Mouse (Mus musculus) ZHBTc4 (cell line): ENCODE results near the gene Otud7b.
A peak's percentile ranks its signal among the peaks of the same experiment; 100 is the strongest.
"Not testable (repeated sequence)": the region's sequence is repeated elsewhere in the genome, so short reads cannot be mapped to it uniquely, and the experiment has no call there.

Experiments
- DNase-seq: peaks from one replicate; pipeline ENCODE4 v3.0.0-alpha.2; 2011; ENCODE audit warnings: low read depth, low spot score

Otud7b gene

DNA sequence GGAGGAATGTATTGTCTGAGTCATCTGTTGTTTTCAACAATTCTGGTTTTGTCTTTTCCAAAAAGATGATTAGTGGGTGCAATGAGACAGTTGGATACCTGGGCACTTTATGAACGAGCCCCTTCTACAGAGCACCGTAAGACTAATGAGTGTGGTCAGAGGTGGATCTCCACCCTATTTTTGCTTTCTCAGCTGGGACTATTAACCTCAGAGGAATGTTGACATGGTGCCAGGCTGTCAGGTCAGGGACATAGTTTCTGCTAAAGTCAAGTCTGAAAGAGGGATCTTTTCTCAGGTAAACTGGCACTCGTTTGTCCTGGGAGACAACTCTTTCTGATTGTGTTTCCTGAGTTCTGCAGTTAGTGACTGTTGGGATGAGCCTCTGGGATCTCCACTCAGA lies 30.7 kb downstream of the Otud7b start:
- DNase-seq: no peak

DNA sequence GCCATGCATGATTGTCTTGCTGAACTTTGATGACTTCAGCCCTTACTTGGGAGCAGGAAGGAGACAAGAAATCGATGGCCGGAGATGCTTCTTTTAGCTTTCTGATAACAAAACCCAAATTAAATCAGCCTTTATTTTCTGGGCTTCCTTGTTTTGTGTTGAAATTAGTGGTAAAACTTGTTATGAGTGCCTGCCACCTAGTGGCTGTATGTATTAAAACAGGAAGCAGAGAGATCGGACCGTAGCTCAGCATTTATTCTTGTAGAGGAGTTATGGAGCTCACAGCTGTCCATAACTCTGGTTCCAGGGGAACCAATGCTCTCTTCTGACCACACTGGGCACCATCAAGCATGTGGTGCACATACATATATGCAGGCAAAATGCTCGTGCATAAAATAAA lies 43.6 kb downstream of the Otud7b start:
- peak; percentile 64 for DNase-seq

DNA sequence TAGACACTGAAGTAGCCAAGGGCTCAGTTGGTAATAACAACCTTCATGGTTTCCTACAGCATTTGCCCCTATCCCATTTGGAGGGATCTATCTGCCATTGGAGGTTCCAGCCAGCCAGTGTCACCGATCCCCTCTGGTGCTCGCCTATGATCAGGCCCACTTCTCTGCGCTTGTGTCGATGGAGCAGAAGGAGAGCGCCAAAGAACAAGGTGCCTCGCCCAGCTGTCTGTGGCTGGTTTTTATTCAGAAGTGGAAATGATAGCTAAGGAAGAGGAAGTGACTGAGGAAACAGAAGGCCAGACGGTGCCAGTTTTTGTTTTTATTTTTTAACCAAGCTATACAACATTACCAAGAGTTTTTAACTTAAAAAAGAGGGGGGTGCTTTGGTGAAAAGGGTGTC lies 47.5 kb downstream of the Otud7b start:
- no peak for DNase-seq

GRCm38 (mm10) chr3:96152611-96153010 lies 48.3 kb downstream of the Otud7b start:
- DNase-seq: no peak

- DNase-seq: no peak
These were observed 51.2 kb downstream of the Otud7b start for GRCm38 (mm10) chr3:96155501-96155900.

DNA sequence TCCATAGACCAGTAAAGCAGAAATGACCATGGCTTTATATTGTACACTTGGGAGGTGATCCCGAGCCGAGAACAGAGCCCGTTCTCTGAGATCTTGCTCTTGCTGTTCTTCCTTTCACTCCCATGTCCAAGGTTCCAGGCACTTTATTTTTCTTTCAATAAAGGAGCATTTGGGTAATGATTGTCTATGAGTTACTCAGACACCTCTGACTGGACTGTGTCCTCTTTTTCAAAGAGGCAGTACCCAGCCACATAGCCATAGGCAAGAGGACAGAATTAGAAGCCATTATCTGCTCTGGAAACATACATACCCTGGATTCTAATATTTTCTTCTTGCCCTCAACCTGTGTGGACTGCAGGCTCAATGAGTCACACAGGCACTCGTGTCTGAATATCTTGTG lies 55.5 kb downstream of the Otud7b start:
- no peak for DNase-seq

- no peak for DNase-seq
These were observed 56.0 kb downstream of the Otud7b start for GRCm38 (mm10) chr3:96160222-96160802.

DNA sequence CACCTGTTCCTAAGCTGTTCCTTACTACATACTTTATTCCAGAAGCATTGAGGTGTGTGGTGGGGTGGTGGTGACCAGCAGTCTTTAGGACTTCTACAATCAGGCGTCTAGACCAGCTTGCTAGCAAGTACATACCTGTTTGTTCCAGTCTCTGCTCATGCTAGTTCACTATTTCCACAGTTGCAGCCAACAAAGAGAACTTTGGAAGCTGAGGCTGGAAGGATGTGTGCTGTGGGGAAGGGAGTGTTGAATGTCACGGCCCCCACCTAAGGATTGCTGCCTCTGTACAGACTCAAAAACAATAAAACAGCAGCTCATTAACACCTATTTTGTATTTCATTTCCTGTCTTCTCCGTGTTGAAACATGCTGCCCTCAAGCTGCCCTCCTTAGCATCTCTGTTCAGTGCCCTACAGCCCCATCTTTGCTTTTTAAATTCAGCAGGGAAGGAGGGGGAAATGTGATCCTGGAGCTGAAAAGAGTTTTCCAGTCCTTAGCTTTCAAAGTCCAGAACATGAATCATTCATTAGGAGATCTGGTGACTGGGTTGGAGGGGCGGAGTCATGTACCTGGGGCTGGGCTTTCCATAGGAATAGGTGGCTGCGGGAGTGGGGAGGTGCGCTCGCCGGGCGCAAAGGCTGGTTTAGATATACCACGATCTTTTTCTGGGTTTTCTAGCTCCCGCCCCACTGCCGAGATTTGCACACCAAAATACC lies 56.6 kb downstream of the Otud7b start:
- peak; percentile 87 for DNase-seq

GRCm38 (mm10) chr3:96161869-96162840 lies 57.8 kb downstream of the Otud7b start, which contains the start of gene Mtmr11:
Gene Mtmr11, plus strand, starts transcription at chr3:96162004.
- DNase-seq: no peak

GRCm38 (mm10) chr3:96163040-96163439 lies 58.7 kb downstream of the Otud7b start:
- DNase-seq: no peak

DNA sequence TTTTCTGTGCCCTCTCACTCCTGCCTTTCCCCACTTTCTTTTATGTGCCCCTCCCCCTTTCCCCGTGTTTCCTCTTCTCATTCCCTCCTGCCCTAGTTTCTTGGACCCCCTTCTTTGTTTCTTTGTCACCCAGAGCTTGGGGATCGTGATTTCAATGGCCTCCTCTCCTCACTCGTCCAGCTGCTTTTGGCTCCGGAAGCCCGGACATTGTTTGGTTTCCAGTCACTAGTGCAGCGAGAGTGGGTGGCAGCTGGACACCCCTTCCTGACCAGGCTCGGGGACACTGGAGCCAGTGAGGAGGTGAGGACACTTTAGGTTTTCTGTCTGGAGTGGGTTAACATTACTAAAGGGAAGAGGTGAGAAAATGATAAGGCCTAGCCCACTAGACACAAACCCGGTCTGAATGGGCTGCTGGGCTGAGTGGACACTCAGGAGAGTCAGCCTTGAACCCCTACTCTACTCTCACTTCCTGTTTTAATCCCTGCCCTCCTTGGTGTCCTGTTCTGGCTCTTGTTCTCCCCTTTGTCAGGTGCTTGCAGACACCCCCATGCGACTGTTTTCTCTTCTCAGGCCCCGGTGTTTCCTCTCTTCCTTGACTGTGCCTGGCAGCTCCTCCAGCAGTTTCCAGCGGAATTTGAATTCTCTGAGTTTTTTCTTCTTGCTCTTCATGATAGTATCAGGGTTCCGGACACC lies 64.3 kb downstream of the Otud7b start:
- DNase-seq: no peak

GRCm38 (mm10) chr3:96170276-96170675 lies 65.9 kb downstream of the Otud7b start:
- DNase-seq: no peak

DNA sequence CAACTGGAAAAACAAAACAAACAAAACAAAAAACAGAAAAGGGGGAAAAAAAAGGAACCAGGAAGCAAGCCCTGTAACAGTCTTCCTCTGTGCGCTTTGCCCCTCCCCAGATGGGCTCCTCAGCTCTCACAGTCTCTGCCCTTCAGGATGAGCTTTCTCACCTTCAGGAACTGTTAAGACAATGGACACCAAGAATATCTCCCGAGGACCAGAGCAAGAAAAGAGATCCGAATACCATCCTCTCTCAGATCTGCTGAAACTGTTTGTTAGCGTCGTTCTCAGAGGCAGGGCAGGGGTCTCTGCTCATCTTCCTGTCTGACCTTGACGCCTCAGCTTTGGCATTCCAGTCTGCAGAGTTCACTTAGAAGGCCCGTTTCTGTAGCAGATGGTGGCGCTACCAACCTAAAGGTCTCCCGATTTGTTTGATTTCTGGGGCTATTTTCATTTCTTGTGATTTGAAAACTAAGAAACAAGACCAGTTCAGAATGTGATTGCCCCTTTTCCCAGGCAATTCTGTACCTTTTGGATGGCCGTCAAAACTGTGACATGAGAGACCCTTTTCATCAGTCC lies 66.7 kb downstream of the Otud7b start:
- peak; percentile 53 for DNase-seq

DNA sequence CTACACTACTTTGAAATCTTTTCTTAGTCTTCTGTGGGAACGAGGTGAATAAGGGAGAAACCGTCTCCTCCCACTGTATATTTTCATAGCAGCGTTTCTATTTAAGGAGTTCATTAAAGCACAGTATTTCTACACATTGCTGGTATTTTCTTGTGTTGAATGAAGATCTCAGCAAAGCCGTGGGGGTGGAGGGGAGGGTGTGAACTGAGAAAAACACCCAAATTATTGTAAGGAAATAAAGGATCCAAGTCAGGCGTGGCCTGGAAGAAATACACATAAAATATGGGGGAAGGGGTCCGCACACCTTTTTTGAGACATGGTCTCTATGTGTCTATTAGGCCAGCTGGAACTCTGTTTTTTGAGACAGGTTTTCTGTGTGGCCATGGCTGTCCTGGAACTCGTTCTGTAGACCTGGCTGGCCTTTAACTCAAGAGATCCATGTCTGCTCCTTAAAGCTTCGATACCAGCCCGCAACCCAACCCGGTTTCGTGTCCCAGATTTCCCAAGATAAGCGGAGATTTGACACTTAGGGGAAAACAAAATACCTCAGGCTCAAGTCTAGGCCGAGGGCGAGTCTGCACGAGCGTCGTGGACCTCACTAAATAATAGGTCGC lies 67.4 kb downstream of the Otud7b start:
- no peak for DNase-seq

- peak; percentile 97 for DNase-seq
These were observed 68.2 kb downstream of the Otud7b start, which contains the start of gene Sf3b4 for GRCm38 (mm10) chr3:96172197-96173178. Gene Sf3b4, plus strand, starts transcription at chr3:96172332.

- no peak for DNase-seq
These were observed 68.9 kb downstream of the Otud7b start for GRCm38 (mm10) chr3:96173185-96173584.

DNA sequence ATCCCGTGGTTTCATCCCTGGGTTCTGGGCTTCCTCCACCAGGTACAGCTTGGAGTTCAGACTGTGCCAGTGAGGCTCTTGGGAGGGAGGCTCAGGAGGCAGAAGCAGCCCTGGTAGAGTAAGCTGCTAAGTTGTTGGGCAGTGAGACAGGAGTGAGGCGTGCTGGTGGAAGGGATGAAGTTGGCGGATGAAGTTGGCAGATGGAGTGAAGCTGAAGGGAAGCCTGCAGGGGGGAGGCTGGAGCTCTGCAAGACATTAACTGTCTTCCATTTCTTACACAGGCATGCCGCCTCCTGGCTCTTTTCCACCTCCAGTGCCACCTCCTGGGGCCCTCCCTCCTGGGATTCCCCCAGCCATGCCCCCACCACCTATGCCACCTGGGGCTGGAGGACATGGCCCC lies 69.7 kb downstream of the Otud7b start:
- DNase-seq: not testable (repeated sequence)

DNA sequence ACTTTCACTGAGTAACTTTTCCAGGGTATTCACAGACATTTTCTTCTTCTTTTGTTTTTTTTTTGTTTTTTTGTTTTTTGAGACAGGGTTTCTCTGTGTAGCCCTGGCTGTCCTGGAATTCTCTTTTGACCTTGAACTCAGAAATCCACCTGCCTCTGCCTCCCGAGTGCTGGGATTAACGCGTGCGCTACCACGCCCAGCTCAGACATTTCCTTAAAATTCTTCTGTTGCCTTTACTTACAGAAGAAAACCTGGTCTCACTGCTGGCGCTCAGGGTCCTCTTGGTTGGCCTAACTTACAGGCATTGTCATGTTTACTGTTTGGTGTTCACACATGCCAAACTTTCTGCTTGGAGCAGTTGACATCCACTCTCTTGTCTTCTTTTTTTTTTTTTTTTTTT lies 70.9 kb downstream of the Otud7b start:
- DNase-seq: peak; percentile 77

DNA sequence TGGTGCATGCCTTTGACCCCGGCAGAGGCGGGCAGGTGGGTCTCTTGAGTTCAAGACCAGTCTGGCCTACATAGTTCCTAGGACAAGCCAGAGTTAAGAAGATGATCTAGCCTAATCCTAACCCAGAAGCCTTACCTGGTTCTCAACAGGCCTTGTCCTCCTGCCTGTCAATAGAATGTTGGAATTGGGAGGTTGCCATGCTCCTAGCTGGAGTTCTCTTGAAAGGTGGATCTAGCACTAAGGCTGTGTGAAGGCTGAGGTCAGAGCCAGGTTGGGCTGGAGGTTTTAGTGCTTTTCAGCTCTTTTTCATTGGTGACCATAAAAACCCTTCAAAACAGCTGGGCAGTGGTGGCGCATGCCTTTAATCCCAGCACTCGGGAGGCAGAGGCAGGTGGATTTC lies 74.1 kb downstream of the Otud7b start:
- DNase-seq: no peak

- no peak for DNase-seq
These were observed 74.6 kb downstream of the Otud7b start for GRCm38 (mm10) chr3:96178902-96179301.
